Mouse (Mus musculus): ENCODE measurements at regions not wholly inside any gene's neighbourhood (a gene's known extent, or its start where the extent isn't known, plus 50 kb on each side); places are given as distances from the start of the nearest gene placed in this dataset.

DNA sequence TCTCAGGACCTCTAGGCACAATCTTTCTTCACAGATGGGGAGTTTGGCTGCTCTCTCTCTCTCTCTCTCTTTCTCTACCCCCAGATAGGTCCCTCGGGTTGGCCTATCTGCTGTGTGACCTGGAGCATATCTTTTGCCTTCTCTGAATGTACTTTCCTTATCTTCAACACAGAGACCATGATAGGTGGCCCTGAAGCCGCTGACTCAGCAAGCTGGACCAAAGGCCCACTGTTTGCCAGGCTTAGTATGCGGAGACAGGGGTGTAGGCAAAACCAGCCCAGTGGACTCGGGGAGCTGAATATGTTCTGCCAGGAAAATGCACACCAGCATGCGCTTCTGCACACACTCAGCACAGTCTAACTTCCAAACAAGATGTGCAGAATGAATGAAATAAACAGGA, 150.7 kb upstream of the Rybp start:
- TF ChIP-seq CTCF (conservative IDR thresholded peaks at IDR 0.05; ENCODE audit: low read length), result no peak
- TF ChIP-seq NANOG (IDR thresholded peaks at IDR 0.05; ENCODE audit: borderline replicate concordance, low read length), result no peak

All from E14TG2a.4 (cell line).